Mouse (Mus musculus) thymus, adult 2 months (tissue): ENCODE measurements around the gene Dad1.

Experiments used
- CTCF ChIP-seq: fragments of 200-500 bp; IDR thresholded peaks from 2 replicates; pipeline ENCODE4 v1.5.1; 2012; ENCODE audit warnings: mild to moderate bottlenecking, control low read depth, low read length, moderate library complexity, borderline replicate concordance; ENCODE audit not compliant: control insufficient read depth, poor library complexity, insufficient read depth; ENCODE audit errors: extremely low read depth
- POLR2A ChIP-seq: fragments of 200-500 bp; IDR thresholded peaks from 2 replicates; pipeline ENCODE4 v1.6.1; 2012; ENCODE audit warnings: mild to moderate bottlenecking, low read length, control low read depth, moderate library complexity; ENCODE audit not compliant: control insufficient read depth, poor library complexity, insufficient read depth; ENCODE audit errors: extremely low read depth

DNA sequence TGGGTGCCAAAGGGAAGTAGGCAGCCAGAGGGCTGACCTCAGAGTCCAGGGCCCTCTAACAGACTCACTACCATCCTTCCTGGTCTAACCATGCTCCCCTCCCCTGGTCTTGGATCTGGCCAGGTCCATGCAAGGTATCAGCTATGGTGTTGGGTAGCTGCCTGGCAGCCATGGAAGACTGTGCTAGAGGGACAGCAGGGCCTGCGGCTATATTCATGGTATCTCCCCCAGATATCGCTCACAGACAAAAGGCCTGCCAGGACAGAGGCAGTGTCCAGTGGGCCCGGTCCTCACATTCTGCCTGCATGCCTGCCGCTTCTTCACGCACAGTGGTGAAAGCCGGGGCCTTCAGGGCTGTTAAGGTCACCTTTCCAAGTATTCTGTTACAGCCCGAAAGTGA lies 10.3 kb upstream of the Dad1 start:
- TF ChIP-seq POLR2A (no peak), CTCF (no peak)
